Mouse (Mus musculus) adrenal gland, adult 8-10 months (tissue): ENCODE measurements around the gene Med24. TPM values are rescaled to one million over a fixed set of nuclear protein-coding genes. Genes with fewer than 3 reads are reported as not detected.
"Not testable (repeated sequence)": the region's sequence is repeated elsewhere in the genome, so short reads cannot be mapped to it uniquely, and the experiment has no call there.

Experiments
- DNase-seq: peaks from one replicate; pipeline ENCODE4 v3.0.0; 2022
- total RNA-seq, 4 experiments: library from RNA; stranded (reverse); gene quantifications; 2 replicates each; pipeline ENCODE4 v1.2.4; 2022

The Med24 gene
- total RNA-seq, 4 experiments from 2014 or later, result 47.7 to 63.3 (median 55.7) TPM

- DNase-seq, result no peak
Measured at GRCm38 (mm10) chr11:98745932-98746853, 17.0 kb upstream of the Med24 start.

GRCm38 (mm10) chr11:98744456-98745019, 15.3 kb upstream of the Med24 start:
- no peak for DNase-seq

- no peak for DNase-seq
Measured at GRCm38 (mm10) chr11:98743655-98744345, 14.6 kb upstream of the Med24 start.

GRCm38 (mm10) chr11:98742397-98743291, 13.4 kb upstream of the Med24 start:
- no peak for DNase-seq

- DNase-seq, result no peak
Measured at GRCm38 (mm10) chr11:98741622-98742396, 12.6 kb upstream of the Med24 start.

GRCm38 (mm10) chr11:98741051-98741620, 11.9 kb upstream of the Med24 start:
- DNase-seq, result no peak

- no peak for DNase-seq
Measured at GRCm38 (mm10) chr11:98740393-98741050, 11.3 kb upstream of the Med24 start, which contains the start of gene Thra. TSS of gene Thra (plus strand) at chr11:98740638.

GRCm38 (mm10) chr11:98740026-98740392, 10.8 kb upstream of the Med24 start:
- no peak for DNase-seq

- DNase-seq, result no peak
Measured at GRCm38 (mm10) chr11:98738925-98739324, 9.7 kb upstream of the Med24 start.

- no peak for DNase-seq
Measured at GRCm38 (mm10) chr11:98738428-98738911, 9.2 kb upstream of the Med24 start.

GRCm38 (mm10) chr11:98737220-98737619, 8.0 kb upstream of the Med24 start:
- DNase-seq, result not testable (repeated sequence)

- DNase-seq, result no peak
Measured at GRCm38 (mm10) chr11:98736176-98736575, 6.9 kb upstream of the Med24 start.

- no peak for DNase-seq
Measured at GRCm38 (mm10) chr11:98735111-98735510, 5.9 kb upstream of the Med24 start.

- no peak for DNase-seq
Measured at GRCm38 (mm10) chr11:98734020-98734419, 4.8 kb upstream of the Med24 start.

GRCm38 (mm10) chr11:98731134-98731533, 1.9 kb upstream of the Med24 start:
- no peak for DNase-seq

- no peak for DNase-seq
Measured at GRCm38 (mm10) chr11:98730727-98731126, 1.5 kb upstream of the Med24 start.

- no peak for DNase-seq
Measured at GRCm38 (mm10) chr11:98725926-98726506, 3.2 kb downstream of the Med24 start.

GRCm38 (mm10) chr11:98723098-98723497, 6.1 kb downstream of the Med24 start:
- DNase-seq, result no peak

GRCm38 (mm10) chr11:98721458-98722226, 7.6 kb downstream of the Med24 start:
- no peak for DNase-seq
